Mouse (Mus musculus) liver, adult (tissue): ENCODE data around the gene Kctd8.

Experiments used
- GATA4 ChIP-seq: IDR thresholded peaks from 2 replicates; pipeline ENCODE4 v1.6.1; 2014; ENCODE audit warnings: mild to moderate bottlenecking, low read length; ENCODE audit not compliant: insufficient replicate concordance

Kctd8 gene

DNA sequence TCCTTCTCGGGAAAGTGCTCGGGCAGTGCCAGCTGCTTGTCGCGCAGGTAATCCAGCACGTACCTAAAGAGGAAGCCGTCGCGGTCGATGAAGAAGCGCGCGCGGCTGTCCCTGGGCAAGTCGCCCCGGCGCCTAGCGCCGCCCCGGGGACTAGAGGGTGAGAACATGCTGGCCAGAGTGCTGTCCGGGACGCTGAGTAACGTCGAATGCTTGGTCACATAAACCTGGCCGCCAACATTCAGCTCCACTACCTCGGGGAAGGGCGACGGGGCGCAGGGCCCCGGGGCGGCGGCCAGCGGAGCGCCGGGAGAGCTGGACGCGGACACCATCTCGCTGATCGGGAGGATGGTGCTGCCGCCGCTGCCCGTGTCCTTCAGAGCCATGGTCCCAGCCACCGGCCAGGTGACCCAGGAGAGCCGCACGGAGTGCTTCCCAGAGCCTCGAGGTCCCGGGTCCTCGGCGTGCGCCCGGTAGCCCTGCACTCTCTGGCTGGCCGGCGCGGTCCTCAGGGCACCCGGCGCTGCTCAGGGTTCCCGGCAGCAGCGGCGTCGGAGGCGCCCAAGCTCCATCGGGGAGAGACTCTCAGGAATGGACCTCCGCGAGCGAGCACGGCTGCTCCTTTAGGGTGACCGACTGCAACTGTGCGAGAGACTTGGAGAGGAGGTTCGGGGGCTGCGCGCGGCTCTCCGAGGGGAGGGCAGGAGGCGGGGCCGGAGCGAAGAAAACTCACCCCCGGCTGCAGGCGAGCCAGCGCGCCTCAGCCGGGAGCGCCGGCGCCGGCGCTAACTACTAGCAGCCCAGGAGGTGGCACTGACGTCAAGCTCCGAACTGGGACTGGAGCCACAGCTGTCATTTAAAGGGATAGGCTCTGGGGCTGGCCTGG lies at the start of gene Kctd8:
TSS of gene Kctd8 (minus strand) at position 761 of the 883 bp plus-strand sequence.
- TF ChIP-seq GATA4, result no peak

DNA sequence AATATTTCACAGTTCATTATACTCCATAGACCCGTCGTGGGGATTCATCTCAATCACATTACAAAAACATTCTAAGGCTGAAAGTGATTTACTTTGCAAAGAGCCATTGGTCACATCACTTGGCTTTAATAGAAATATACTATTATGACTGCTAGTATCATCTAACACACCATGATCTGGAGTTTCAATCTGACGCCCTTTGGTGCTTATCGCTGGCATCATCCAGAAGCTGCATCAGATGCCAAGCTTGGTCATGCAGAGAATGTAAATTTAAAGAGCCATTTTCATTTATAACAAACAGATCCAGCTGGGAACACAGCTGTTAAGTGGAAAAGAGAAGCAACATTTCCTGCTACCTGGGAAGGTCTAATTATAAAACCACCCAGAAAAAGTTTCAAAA lies 37.6 kb upstream of the Kctd8 start:
- no peak for TF ChIP-seq GATA4

DNA sequence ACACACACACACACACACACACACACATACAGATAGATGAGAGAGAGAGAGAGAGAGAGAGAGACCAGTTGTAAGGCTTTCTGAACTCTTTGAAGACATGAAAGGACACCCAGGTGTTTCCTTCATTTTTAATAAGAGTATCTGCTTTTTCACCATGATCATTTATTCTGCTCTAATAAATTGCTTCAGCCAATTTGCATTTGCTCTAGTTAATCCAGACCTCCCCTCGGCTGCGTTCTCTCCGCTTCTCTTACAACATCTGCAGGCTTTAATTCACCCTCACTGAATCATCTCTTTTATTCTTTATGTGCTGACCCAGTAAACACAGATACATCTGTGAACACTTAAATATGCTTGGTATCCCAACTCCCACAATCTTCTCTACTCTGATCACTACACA lies 9.1 kb upstream of the Kctd8 start:
- no peak for TF ChIP-seq GATA4

DNA sequence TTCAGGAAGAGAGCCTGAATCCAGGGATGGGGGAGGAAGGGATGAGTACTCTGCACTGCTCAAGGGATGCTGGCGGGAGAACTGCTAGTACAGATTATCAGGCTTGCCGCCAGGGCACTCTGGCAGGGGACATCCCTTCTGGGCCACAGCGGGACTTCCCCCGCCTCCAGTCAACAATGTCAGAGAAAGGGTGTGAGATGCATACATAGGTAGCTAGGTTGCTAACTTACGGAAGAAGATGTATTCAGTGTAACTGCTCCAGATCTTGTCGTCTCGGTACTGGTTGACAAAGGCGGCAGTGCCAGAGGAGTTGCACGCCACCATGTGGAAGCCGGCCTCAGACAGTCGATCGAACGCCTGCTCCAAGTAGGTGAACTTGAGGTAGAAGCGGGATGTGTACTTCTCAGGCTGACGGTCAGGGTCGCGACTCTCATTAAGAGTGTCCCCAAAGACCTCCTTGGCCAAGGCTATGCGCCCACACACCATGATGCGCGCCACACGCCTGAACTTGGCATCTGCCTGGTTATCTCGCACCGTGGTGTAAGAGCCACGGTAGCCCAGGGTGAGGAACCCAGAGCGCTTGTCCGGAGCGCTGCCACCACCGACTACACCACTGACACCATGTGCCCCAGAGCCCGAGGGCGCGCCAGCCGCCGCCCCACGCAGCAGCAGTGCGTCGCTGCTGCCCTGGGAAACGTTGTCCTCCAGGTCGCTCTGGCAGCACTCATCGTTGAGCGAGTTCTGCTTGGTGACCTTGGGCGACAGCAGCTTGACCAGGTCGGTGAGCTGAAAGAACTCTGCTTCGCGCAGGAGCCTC lies 1.2 kb downstream of the Kctd8 start:
- no peak for TF ChIP-seq GATA4

DNA sequence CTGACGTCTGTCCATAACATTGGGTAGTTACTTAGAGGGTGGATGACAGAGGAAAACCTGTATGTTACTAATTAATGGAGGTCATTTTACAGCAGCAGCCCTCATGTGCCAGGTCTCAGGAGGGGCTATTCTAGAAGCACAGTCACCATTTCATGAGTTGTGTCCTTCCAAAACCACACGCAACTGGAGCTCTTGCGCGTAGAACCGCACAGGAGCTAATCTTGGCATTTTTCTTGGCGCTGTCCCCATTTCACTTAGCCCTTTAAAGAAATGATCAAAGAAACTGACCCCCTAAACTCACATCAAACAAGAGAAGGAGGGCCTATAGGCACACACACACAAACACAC lies 1.9 kb downstream of the Kctd8 start:
- no peak for TF ChIP-seq GATA4

DNA sequence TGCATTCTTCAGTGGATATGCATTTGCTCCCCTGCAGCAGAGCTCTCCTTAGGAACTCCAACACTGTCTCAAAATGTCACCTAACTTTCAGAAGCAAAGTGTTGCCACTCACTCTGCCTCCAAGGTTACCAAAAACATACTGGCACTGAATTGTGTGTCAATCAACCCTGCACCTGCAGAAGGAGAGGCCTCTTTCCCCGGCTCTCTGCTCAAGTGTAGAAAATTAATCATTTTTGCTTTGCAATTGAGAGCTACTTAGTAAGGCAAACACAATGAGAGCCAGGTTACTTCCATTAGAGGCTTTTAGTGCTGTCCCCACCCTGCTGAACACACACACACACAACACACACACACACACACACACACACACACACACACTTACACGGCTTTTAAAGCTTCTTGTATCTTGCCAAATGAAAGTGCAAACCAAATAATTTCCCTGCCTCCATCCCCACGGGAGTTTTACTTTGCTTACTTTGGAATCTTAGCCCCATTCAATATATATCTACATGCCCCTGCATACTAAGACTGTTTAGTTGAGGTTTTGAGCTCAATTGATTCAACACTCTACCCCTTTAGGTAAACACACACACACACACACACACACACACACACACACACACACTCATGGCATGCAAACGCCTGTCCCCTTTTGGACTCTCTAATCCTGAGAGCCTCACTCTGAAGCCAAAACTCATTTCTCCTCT lies 2.4 kb downstream of the Kctd8 start:
- TF ChIP-seq GATA4, result no peak

DNA sequence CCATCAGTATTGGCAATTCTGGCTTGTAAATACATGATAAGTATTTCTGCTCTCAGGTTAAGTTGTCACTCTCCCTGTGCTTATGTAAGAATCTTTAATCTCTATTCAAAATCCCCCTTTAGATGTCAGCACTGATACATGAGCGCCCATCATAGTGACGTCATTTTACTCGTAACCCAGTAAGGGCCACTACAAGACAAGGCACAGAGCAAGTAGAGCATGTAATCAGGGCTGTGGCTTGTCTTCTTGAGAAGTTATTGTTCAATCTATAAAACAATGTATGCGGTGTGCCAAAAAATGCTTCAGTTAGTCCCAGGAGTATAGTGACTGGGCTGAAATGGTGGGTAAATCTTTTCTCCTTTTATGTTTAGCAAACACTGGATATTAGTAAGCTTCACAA lies 13.9 kb downstream of the Kctd8 start:
- no peak for TF ChIP-seq GATA4

DNA sequence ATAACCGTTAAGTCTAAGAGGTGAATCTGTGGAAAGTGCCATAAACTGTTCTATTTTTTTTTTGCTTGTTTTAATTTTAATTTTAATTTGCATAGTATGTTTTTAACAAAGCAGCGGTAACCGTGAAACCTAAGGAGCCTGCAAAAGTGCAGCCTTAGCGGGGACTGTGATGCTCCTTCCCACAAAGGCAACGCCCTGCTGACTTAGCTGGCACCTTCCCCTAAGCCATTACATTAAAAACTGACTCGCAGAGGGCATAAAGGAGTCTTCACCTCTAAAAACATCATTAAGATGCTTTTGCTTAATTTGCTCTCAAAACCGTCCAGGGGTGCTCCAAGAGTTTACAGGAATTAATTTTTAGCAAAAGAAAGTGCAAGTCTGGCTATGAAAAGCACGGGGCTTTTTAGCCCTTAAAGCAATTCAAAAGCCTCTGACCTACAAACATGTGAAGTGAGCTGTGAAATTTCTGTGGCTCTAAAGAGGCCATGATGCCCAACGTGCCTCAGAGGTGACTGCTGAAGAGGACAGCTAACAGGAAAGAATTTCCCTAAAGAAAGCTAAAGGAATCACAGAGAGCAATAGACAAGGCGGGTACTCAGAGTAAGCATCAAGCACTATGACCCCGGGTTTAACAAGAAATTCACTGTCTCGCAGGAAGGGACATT lies 16.8 kb downstream of the Kctd8 start:
- no peak for TF ChIP-seq GATA4

DNA sequence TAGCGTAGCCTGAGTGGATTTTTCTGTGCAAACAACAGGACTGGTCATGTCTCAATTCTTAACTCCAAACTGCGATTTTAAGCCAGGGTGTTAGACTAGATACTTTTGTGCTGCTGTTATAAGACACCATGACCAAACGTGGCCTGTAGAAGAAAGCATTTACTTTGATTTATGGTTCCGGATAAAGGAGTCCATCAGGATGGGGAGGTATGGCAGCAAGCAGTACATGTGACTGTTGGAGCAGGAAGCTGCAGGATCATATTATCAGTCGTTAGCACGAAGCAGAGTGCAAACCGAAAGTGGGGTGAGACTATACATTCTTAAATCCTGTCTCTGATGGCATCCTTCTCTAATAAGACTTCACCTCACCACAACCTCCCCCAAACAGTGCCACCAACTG lies 28.9 kb downstream of the Kctd8 start:
- TF ChIP-seq GATA4, result no peak

DNA sequence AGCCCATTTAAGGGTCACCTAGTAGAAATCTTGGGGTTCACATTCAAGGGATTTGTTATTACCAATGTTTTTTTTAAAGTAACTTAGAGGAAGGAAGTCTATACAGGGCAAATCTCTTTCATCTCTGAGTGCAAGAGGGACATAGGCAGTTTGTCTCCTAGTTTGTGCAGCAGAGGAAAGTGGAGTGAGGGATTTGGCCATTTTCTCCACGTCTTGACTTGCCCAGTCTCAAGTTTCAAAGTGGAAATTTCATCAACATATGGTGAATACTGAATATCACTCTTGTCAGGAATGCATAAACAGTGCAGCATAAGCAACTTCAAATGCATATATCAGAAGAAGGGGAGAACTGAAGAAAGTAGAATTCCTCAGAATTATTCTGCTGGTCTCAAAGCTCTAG lies 39.8 kb downstream of the Kctd8 start:
- no peak for TF ChIP-seq GATA4

DNA sequence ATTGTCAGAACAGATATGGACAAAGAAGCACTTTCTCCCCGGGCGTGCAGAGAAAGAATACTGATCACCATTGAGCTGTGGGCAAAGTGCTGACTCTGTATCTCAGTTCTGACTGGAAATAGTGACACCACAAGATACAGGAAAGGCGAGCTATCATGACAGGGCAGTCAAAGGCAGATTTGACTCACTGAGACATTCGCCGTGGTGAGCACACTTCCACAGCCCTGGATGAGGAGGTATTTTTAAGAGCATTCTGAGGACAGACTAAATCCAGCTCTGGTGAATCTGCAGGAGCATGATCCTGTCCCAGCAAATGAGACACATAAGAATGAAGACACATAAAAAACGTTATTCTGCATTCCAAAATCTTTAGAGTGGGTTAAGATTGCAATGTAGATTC lies 49.1 kb downstream of the Kctd8 start:
- no peak for TF ChIP-seq GATA4

DNA sequence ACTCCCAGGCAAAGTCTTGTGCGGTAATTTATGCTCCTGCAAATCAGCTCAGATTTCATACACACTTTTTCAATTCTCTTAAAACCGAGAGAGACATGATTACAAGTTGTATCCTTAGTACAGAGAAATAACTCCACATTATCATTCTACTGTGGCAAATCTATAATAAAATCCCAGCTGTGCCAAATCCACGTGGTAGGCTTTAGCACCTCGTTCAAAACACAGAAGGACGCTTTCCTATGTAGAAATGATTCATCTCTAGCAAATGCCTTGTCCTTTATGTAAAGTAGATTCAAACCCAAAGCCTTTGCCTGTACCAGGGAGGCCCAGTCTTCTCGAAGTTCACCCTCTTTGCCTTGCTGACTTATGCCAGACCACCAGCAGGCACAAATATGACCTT lies 57.1 kb downstream of the Kctd8 start:
- no peak for TF ChIP-seq GATA4

DNA sequence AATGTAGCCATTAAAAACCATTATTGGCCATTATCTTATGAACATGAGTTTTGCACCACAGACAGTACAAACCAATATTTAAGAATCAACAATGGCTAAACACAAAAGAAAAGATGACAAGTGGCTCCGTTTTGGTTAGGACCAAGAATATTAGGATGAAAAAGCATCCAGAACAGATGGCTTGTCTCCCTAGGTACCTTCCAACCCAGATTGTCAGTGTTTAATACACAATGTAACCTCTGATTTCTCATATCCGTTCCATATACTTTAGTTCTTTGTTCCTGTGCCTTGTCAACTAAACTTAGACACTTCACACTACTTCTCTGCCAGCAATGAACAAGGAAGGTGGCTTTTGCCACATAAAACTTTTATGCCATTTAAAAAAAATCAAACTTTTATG lies 89.1 kb downstream of the Kctd8 start:
- TF ChIP-seq GATA4, result no peak

DNA sequence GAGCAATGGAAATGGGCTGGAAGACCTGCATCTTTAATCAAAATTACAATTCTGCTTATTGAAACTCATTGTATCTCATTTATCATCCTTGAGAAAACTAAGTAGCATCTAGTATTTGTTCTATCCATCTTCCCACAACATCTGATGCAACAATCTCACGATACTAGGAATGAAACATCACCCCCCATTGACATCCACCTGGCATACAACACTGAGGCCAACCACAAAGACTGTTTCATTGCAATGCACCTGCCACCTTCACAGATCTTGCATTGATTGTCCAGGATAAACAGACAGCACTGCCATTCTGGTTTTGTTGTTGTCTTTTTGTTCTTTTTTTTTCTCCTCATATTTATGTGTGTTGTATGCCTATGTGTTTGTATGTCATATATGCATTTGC lies 99.5 kb downstream of the Kctd8 start:
- no peak for TF ChIP-seq GATA4

DNA sequence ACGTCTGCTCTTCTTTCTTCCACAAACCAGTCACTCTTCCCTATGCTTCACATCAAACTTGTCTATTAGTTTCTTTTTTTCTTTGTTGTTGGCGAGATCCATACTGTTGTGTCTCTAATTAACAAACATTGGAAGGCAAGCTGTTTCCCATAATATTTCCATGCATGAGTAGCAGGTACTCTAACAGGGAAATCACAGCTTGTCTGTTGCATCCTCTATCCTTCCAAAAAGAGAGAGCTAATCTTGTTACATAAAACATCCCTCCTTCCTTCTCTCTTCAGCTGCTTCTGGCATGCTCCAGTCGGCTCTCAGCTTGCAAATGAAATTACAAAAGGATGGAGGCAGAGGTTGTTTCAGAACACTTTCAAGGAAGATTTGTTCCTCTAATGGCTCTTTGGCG lies 107.9 kb downstream of the Kctd8 start:
- TF ChIP-seq GATA4, result no peak

DNA sequence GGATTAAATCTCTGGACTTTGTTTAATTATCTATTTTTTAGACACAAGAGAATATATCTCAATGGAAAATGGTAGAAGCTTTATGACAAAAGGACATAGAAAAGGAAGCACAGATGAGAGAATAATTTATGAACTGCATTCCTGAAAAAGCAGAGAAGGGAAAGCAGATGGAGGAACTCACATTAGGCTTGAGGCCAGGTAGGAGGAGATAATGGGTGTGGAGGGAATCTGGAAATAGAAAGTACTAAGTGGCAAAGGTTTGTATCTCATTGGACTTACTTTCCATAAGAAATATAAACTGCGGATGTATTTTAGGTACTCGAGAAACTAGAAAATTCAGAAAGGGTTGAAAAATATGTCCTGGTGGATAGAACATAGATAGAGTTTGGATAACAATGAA lies 114.3 kb downstream of the Kctd8 start:
- no peak for TF ChIP-seq GATA4

DNA sequence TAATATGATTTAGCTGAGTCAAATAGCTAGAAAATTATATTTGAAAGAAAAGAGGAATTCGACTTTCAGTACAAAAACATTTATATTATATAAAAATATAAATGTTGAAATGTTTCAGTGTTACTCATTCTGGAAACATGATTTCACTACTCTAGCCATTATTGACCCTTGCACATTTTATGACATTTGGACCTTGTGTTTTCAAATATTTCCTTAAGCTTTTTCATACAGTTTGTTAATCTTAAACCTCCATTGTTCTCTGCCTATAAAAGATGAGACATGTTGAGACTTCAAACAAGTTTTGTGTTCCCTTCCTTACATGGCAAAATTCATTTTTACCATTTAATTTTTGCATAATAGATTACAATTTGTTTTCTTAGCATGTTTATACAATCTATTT lies 118.9 kb downstream of the Kctd8 start:
- TF ChIP-seq GATA4, result no peak
